Mouse (Mus musculus): ENCODE results near the gene Chmp5.

Chmp5 gene

GRCm38 (mm10) chr4:40946516-40947121 is 1.6 kb upstream of the Chmp5 start:
- intact Hi-C loops (cut with DNase I): no loop called here

- intact Hi-C loops (cut with DNase I): no loop called here
Measured at GRCm38 (mm10) chr4:40947565-40948159, 545 bp upstream of the Chmp5 start.

- intact Hi-C loops (cut with DNase I): no loop called here
Measured at GRCm38 (mm10) chr4:40953521-40953920, 5.3 kb downstream of the Chmp5 start.

GRCm38 (mm10) chr4:40955942-40956341 is 7.7 kb downstream of the Chmp5 start:
- intact Hi-C loops (cut with DNase I): loop anchor here (5.0 kb wide), 1 partner anchor 36 kb away; no protein-coding TSS in a partner anchor

GRCm38 (mm10) chr4:40963536-40963935 is 15.3 kb downstream of the Chmp5 start:
- intact Hi-C loops (cut with DNase I): no loop called here

- intact Hi-C loops (cut with DNase I): no loop called here
Measured at GRCm38 (mm10) chr4:40969161-40969560, 21.0 kb downstream of the Chmp5 start.

- intact Hi-C loops (cut with DNase I): no loop called here
Measured at GRCm38 (mm10) chr4:40969781-40970591, 21.8 kb downstream of the Chmp5 start.

- intact Hi-C loops (cut with DNase I): no loop called here
Measured at GRCm38 (mm10) chr4:40970592-40970841, 22.3 kb downstream of the Chmp5 start.

- intact Hi-C loops (cut with DNase I): no loop called here
Measured at GRCm38 (mm10) chr4:40970842-40971701, 22.9 kb downstream of the Chmp5 start, which contains the start of gene Nfx1. Nfx1 (plus strand) TSS chr4:40970906.

- intact Hi-C loops (cut with DNase I): no loop called here
Measured at GRCm38 (mm10) chr4:40971744-40972143, 23.5 kb downstream of the Chmp5 start.

GRCm38 (mm10) chr4:40974011-40974410 is 25.8 kb downstream of the Chmp5 start:
- intact Hi-C loops (cut with DNase I): no loop called here

GRCm38 (mm10) chr4:40975678-40976077 is 27.5 kb downstream of the Chmp5 start:
- intact Hi-C loops (cut with DNase I): no loop called here

GRCm38 (mm10) chr4:40976651-40977050 is 28.4 kb downstream of the Chmp5 start:
- intact Hi-C loops (cut with DNase I): no loop called here

- intact Hi-C loops (cut with DNase I): no loop called here
Measured at GRCm38 (mm10) chr4:40979430-40979829, 31.2 kb downstream of the Chmp5 start.

GRCm38 (mm10) chr4:40982486-40982885 is 34.3 kb downstream of the Chmp5 start:
- intact Hi-C loops (cut with DNase I): no loop called here

GRCm38 (mm10) chr4:40983686-40984085 is 35.5 kb downstream of the Chmp5 start:
- intact Hi-C loops (cut with DNase I): no loop called here

GRCm38 (mm10) chr4:40989633-40990032 is 41.4 kb downstream of the Chmp5 start:
- intact Hi-C loops (cut with DNase I): loop anchor here (5.0 to 10.0 kb wide), 2 partner anchors 32 to 245 kb away; no protein-coding TSS in a partner anchor

- intact Hi-C loops (cut with DNase I): loop anchor here (10.0 kb wide), 1 partner anchor 252 kb away; no protein-coding TSS in a partner anchor
Measured at GRCm38 (mm10) chr4:40996302-40996701, 48.1 kb downstream of the Chmp5 start.

GRCm38 (mm10) chr4:40997916-40998315 is 49.7 kb downstream of the Chmp5 start:
- intact Hi-C loops (cut with DNase I): loop anchor here (10.0 kb wide), 1 partner anchor 253 kb away; no protein-coding TSS in a partner anchor

- intact Hi-C loops (cut with DNase I): no loop called here
Measured at GRCm38 (mm10) chr4:41000271-41000670, 52.1 kb downstream of the Chmp5 start.

Measured in adrenal gland (tissue).